Mouse (Mus musculus) hindbrain, embryonic 12.5 days (tissue): ENCODE measurements at regions not wholly inside any gene's neighbourhood (a gene's known extent, or its start where the extent isn't known, plus 50 kb on each side); places are given as distances from the start of the nearest gene placed in this dataset.

Experiments
- ATAC-seq: fragments of 200-750 bp; cut with Nextera tagmentation; 2 replicates; pipeline ENCODE4 v1.8.0; 2017; ENCODE audit warnings: moderate TSS enrichment; ENCODE audit not compliant: low FRiP score
- H3K27ac ChIP-seq: fragments of 300-500 bp; sonication (generic); 2 replicates; pipeline ENCODE4 v1.5.1; 2016; ENCODE audit warnings: mild to moderate bottlenecking
- H3K27me3 ChIP-seq: fragments of 300-500 bp; sonication (generic); 2 replicates; pipeline ENCODE4 v1.6.1; 2016; ENCODE audit warnings: mild to moderate bottlenecking
- H3K36me3 ChIP-seq: fragments of 300-500 bp; sonication (generic); 2 replicates; pipeline ENCODE4 v1.6.1; 2016; ENCODE audit warnings: mild to moderate bottlenecking
- H3K4me1 ChIP-seq: fragments of 300-500 bp; sonication (generic); 2 replicates; pipeline ENCODE4 v1.6.1; 2016
- H3K4me2 ChIP-seq: fragments of 300-500 bp; sonication (generic); replicated peaks from 2 replicates; pipeline ENCODE4 v1.6.1; 2016; ENCODE audit warnings: mild to moderate bottlenecking
- H3K4me3 ChIP-seq: fragments of 300-500 bp; sonication (generic); 2 replicates; pipeline ENCODE4 v1.5.1; 2016; ENCODE audit warnings: mild to moderate bottlenecking
- H3K9ac ChIP-seq: fragments of 300-500 bp; sonication (generic); 2 replicates; pipeline ENCODE4 v1.6.1; 2016; ENCODE audit warnings: mild to moderate bottlenecking, moderate library complexity
- H3K9me3 ChIP-seq: fragments of 300-500 bp; sonication (generic); replicated peaks from 2 replicates; pipeline ENCODE4 v1.6.1; 2016; ENCODE audit warnings: mild to moderate bottlenecking
- WGBS: fragments of 180-500 bp; shearing (Covaris S2); methylation state at CpG from one replicate; pipeline ENCODE4 v1.1.7; 2016; 5-methylcytosine and 5-hydroxymethylcytosine counted together

GRCm38 (mm10) chr16:51967051-51967845 is 63.8 kb upstream of the Cblb start:
- Histone ChIP-seq H3K4me1 (no peaks in the 10 kb centered on the region), H3K36me3 (no peaks in the 10 kb centered on the region), H3K9ac (no peak overlapping the region), H3K27ac (no peak overlapping the region), H3K4me2 (no peak overlapping the region), H3K27me3 (no peaks in the 10 kb centered on the region), H3K9me3 (no peaks in the 10 kb centered on the region), H3K4me3 (no peak overlapping the region)
- no peak for ATAC-seq
- 86% methylated on average over 6 of the region's 6 CpGs for WGBS
